Mouse (Mus musculus) erythroblast, adult 5-6 weeks (primary cell): ENCODE data around the gene Atp2b4. TPM values are rescaled to one million over a fixed set of nuclear protein-coding genes. Genes with fewer than 3 reads are reported as not detected.
"Not testable (repeated sequence)": the region's sequence is repeated elsewhere in the genome, so short reads cannot be mapped to it uniquely, and the experiment has no call there.

ENCODE experiments used
- ATAC-seq: replicated peaks from 2 replicates; pipeline ENCODE4 v1.8.0; 2016; ENCODE audit warnings: moderate number of reproducible peaks, mild to moderate bottlenecking, moderate TSS enrichment, inconsistent platforms; ENCODE audit not compliant: poor library complexity, low FRiP score, severe bottlenecking
- total RNA-seq, 2 experiments: library from RNA; stranded (forward) in 1 of 2; stranded (reverse) in 1 of 2; fragments of 150-400 nt in 1 of 2; fragments of 200-764, 138-1000 nt in 1 of 2; gene quantifications; 2 replicates each; pipeline versions ENCODE4 v1.2.3 to v1.2.4; 2015 to 2017; ENCODE audit warnings: low replicate concordance in 2 of 2

Gene Atp2b4
- total RNA-seq, 2 experiments from 2014 or later = 319 to 444 TPM

DNA sequence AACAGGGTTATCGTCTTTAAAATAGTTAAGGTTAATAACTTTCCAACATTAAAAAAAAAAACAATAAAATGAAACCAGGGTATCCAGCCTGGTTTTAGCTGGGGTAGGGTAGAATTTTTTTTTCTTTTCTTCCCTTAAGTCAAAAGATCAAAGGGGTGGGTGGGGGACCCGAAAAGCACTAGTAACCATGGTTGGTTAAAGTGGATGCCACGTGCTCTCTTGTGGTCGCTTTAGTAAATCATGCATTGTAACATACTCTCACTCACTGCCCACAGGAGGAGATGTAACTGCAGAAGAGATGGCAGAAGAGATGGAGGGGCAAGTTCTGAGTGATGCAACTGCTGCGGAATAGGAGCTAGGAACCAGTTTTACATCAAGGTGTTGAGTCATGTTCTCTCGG, 89.5 kb downstream of the Atp2b4 start:
- ATAC-seq = no peak

DNA sequence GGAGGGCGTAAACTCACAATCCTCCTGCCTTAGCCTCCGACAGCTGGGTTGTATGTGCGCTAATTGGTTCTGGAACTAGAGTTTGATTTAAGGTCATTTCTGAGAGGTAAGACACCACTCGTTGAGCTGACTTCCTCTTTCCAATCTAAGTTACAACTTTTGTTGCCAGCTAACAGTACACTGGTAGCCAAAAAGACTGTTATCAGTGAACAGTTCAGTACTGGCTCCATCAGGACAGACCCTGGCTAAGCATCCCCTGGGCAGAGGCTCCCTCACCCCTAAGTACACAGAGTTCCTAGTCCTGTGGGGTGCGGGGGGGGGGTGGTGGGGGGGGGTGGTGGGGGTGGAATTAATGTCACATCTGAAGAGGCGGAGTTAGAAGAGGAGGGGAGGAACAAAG, 89.9 kb downstream of the Atp2b4 start:
- ATAC-seq = no peak

DNA sequence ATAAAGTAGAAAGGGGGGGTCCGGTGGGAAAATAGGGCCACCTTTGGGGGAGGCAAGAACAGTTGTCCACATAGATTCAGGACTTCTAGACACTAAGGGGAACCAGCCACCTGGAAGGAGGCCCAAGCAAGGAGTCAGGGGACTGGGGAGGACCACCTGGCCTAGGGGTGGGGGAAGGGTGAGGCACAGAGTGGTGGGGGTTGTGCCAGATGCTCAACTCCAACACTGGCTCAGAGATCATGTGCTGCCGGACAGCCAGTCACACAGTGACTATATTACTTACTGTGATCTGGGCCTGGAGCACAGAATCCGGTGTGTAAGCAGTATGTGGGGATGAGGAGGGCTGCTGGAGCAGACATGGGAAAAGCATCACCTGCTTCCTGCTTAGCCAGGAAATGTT, 91.5 kb downstream of the Atp2b4 start:
- no peak for ATAC-seq

DNA sequence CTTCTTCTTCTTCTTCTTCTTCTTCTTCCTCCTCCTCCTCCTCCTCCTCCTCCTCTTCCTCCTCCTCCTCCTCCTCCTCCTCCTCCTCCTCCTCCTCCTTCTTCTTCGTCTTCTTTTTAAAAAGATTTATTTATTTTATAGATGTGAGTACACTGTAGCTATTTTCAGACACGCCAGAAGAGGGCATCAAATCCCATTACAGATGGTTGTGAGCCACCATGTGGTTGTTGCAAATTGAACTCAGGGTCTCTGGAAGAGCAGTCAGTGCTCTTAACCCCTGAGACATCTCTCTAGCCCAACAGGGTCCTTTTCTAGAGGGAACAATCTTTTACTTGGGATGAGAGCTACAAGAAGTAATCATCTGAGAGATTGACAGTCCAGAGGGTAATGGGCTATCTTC, 99.0 kb downstream of the Atp2b4 start:
- ATAC-seq = not testable (repeated sequence)

DNA sequence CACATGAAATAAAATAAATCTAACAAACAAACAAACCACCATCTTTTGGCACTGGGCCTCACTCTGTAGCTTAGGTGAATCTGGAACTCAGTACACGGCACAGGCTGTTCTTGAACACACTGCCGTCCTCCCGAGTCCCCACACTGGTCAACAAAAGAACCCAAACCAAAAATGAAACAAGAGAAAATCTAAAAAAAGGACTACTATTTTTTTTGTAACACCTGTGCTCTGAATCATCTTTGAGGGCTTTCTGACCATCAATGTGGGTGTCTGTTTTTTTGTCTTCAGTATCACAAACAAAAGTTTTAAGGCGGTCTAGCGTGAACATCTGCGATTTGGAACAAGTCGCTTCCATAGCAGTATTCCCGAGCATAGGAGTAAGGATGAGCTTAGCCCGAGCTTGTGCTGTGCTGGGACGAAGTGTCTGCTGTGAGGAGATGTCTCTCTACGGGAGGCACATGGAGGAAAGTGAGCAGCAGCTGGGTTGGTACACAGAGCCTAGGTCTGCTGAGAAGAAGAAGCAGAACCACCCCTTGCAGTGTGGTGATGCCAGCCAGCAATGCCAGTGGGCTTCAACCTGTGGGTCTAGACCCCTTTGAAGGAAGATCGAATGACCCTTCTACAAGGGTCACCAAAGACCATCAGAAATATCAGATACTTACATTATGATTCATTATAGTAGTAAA, 102.8 kb downstream of the Atp2b4 start:
- no peak for ATAC-seq

DNA sequence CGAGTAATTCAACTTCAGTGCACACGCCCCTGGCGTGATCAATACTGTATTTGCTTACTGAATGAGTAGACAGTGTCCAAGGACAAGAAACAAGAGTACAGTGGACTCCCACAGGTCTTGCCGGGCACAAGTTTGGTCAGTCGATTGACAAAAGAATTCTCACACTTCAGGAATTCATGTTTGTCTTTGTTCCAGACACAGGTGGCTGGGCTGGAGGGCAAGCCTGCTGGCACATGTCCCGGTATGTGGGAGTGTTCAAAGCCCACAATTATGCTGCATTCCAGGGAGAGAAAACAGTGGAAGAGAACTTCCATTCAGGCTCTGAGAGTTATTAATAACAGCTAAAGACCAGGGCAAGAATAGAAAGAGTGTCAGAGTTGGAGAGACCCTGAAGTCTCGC, 104.9 kb downstream of the Atp2b4 start:
- no peak for ATAC-seq

DNA sequence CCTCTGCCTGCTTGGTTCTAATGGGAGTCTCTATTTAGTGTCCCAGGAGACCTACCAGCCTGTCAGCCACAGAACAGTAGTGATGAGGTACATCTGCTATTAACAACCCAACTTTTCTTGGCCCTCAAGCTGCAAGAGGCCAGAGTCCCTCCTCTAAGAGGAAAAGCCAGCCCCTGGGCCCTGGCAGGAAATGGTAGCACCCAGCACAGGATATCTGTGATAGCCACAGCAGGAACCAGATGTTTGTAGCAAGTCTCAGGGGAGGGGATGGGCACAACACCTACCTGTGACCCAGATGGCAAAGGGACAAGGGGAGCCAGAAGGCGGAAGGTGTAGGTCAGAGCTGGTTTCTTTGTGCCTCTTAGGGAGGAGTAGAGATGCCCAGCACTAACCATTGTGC, 106.0 kb downstream of the Atp2b4 start:
- ATAC-seq = no peak

DNA sequence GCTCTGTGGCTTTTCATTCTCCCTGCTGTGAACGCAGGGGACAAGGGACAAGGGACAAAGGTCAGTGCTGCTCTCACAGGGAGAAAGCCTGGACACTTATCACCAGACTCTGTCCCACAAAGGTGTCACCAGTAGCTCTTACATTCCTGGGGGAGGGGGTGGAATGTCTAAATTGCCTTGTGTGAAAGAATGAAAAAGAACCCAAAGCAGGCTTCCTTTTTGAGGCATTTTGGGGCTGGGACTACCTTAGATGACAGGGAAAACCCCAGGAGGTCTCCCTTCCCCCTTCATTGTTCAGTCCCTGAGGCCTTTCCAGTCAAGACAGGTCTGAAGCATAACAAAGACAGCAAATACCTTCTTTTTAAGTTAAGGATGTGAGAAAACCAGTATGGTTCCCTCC, 106.5 kb downstream of the Atp2b4 start:
- no peak for ATAC-seq

DNA sequence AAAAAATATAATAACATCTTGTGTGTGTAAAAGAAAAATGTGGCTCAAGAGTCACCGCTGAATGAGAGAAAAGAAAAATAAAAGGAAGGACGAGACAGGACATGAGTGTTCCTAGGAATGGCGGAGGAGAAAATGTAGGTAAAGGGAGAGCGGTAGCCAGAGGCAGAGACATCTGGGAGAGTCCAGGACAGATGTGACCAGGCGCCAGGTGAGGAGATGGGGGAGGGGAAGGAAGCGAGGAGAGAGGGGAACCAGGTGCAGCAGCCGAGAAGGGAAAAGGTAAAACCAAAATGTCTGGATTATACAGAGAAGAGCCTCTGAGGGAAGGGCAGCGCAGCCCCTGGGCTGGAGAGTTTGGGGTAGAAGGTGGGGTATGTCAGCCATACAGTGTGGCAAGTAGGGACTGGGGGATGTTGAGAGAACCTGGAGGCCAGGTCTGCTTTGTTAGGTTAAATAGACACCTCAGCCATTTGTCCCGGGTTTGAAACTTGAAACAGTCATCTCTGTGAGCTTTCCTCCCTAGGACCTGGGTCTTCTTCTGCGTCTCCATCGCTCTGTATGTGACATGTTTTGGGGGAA, 107.2 kb downstream of the Atp2b4 start:
- no peak for ATAC-seq

DNA sequence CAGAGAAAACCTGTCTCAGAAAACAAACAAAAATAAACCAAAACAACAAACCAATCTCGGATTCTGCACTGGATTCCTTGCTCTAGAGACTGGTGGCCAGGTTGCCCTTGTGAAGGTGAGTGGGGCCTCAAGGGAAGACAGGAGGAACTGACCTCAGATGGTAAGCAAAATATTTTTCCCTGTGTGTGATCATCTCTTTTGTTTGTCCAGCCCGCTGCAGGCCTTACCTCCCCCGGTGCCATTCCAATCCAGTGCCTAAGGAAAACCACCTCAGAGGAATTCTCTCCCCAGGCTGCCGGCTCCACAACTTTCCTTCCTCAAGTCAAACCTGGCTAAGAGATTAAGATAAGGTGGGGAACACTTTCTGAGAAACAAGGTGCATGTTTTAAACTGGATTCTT, 108.6 kb downstream of the Atp2b4 start:
- no peak for ATAC-seq

DNA sequence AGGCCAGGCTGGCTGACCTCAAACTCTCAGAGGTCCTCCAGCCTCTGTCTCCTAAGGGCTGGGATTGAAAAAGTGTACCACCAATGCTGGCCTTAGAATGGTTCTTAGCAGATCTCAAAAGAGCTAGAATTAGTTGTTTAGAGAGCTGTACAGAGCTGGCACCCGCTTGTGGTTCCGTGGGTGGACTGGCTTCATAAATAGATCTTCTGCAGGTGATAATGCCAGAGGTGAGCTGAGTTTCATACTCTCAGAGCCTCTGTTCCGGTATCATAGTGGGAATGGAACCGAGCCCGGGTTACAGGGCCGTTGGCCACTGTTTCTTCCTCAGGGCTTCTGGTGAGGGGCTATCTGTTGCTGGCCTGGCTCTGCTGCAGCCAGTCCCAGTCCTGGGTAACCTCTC, 109.8 kb downstream of the Atp2b4 start:
- ATAC-seq = no peak

DNA sequence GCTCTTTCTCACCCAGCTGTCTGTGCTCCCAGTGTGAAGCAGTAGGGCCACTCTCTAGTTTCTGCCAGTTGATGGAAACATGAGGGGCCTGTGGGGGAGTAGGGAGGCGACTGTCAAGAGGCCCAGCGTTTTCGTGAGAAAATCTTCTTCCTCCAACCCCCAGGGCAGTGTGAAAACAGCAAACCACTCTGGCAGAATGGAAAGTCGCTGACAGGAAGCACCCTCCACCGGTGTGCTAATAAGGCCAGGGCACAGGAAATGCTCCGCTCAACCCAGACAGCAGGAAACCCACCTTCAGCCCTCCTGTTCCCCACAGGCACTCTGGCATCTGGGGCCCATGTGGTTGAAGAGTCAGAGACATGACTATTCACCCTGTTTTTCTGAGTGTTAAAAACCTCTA, 110.9 kb downstream of the Atp2b4 start, which contains the start of gene Lax1:
TSS of gene Lax1 (minus strand) at position 212 of the 400 bp plus-strand sequence.
- ATAC-seq = no peak

DNA sequence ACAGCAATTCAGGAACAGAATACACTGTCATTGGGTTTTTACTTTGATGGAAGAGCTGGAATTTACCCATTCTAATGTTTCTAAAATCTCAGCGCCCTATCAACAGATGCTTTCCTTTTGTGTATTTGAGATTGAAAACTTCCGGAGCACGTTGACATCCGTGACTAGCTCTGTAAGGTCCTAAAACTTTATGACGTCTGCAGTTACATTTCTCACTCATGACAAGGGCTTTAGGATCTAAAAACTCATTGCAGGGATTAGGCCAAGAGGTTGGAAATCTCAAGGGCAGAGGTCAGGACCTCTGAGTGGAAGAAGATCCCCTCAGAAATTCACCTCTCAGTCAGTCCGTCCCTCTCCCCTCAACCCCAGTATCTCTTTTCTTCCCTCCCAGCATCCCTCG, 112.5 kb downstream of the Atp2b4 start:
- ATAC-seq = no peak

DNA sequence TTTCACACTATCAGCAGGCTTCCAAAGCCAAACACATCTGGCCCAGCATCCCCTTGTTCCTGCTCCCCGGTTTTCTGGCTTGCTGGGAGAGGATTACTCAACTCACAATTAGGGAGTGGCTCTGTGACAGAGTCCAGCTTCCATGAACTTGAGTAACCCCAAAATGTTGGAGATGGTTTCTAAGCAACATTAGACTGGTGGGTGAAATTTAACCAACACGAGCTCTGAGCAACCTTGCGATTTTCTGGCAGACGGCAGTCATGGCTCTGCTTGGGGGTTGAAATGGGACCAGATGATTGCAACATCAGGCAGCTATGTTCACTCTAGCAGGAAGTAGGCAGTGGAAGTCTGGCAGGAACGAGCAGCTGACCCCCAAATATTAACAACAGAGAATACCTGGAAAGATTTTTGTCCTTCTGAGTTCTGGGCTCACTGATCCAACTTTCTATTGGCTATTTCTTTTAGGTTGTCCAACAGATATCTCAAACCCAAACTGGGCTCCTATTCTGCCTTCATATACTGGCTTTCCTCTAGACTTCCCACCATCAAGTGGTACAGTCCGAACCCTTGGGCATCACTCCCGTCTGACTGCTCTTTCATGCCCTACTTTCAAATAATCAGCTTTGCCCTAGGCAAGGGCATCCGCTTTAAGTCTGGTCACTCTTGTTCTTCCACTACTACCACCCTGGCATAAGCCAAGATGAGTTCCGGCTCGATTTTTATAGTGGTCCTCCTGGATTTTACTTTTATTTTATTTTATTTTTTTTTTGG, 114.9 kb downstream of the Atp2b4 start:
- no peak for ATAC-seq

DNA sequence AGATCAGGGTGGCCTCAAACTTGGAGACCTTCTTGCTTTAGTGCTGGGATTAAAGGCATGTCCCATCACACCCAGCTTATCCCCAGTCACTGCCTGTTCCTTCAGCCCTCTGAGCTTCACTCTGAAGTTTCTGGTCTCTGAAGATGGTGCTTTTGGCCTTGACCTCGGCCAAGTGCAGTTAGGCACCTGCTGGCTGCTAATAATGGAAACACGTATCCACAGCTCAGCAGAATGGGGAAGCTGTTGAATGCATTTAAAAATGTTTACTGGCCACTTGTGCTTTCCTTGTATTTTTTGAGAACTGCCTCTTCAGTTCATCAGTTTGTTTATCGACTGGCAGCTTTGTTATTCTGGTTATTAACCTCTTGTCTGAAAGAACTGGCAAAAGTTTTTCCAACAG, 129.0 kb downstream of the Atp2b4 start:
- no peak for ATAC-seq

DNA sequence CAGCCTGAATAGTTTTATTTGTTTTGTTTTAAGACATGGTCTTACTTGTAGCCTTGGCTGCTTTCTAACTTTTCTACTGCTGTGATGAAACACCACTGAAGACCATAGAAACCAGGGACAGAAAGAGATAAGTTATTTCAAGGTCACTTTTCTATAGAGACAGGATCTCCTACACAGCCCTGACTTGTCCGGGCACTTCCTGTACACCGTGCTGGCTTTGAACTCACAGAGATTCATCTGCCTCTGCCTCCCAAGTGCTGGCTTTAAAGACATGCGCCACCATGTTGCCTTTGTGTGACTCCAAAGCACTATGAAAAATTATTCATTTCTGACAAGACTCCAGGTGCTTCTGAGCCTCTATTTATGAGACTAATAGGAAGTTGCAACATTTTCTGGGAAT, 129.6 kb downstream of the Atp2b4 start:
- no peak for ATAC-seq

DNA sequence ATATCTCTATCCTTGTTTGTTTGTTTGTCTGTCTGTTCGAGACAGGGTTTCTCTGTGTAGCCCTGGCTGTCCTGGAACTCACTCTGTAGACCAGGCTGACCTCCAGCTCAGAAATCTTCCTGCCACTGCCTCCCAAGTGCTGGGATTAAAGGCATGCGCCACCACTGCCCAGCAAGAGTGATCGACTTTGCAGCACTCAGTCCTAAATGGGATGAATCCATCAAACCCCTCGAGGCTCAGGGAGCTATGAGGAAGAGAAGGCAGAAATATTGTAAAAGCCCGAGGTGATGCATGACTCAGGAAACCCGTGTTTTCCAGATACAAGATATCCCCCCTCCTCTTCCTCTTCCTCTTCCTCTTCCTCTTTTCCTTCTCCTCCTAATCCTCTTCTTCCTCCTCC, 130.1 kb downstream of the Atp2b4 start:
- ATAC-seq = no peak

DNA sequence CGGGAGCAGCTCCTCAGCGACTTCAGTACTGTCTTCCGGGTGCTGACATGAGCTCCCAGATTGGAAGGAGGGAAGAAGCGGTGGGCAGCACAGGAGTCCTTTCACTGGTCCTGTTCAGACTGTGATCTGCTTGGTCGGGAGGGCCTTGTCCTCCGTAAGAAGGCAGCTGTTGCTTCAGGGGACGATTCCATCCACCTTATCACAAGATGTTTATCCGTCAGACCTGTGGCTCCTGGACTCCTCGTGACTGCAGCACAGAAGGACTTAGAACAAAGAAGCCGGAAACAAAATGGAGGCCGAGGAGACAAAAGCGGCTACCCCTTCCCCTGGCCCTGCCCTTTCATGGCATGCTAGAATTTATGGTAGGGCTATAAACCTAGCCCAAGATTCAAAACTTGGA, 130.7 kb downstream of the Atp2b4 start:
- no peak; the same call in 1 of the 2 replicates for ATAC-seq

DNA sequence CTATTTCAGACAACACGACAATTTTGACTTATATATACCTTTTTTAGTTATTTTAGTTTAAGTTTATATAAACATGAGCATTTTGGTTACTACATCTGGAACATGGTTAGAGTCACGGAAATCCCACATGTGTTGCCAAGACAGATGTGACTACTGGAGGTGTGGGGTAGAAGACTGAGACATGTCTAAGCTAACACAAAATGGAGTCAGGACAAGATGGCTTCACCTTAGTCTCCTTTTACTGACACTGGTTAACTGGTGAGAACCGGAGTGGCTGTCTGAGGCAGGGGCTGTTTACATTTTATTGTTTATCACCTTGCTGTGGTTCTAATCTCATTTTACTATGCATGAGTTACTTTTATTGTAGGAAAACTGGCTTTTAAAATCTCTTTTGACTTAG, 132.2 kb downstream of the Atp2b4 start:
- no peak for ATAC-seq

DNA sequence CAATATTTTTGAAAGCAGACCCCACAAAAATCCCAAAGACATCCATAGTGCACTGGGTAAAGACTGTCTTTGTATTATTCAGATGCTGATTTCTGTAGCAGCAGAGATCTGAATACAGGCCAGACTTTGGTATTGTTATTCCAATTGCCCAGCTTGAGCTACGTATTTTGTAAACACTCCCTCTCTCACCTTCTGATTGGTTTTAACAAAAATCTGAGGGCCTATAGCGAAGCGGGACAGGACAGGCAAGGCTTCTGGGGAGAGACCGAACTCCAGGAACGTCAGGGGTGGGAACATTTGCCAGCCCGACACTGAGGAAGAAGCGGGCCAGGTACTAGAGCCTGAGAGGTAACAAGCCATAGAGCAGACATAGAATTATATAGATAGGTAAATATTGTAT, 133.1 kb downstream of the Atp2b4 start:
- ATAC-seq = no peak

DNA sequence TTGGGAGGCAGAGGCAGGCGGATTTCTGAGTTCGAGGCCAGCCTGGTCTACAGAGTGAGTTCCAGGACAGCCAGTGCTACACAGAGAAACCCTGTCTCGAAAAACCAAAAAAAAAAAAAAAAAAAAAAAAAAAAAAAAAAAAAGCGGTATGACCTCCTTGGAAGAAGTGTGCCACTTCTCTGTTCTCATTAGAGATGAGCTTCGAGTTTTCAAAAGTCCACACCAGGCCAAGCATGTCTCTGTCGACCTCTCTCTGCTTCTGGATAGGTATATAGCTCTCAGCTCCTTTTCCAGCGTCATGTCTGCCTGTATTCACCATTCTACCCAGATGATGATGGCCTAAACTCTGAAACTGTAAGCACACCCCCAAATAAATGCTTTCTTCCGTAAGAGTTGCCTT, 135.1 kb downstream of the Atp2b4 start:
- not testable (repeated sequence) for ATAC-seq
